Mouse (Mus musculus) liver, adult 10 weeks (tissue): ENCODE measurements around the gene Tcn2. TPM values are rescaled to one million over a fixed set of nuclear protein-coding genes. Genes with fewer than 3 reads are reported as not detected.

ENCODE experiments used
- polyA plus RNA-seq: library from polyadenylated mRNA; stranded (reverse); fragments of 350-450 nt; fragmentation: Illumina TruSeq; extraction: RNeasy Lipid Tissue Mini Kit (QIAGEN cat#74804); gene quantifications from one replicate; pipeline ENCODE4 v1.2.3, GENCODE M21; 2014; ENCODE audit warnings: low read depth, low replicate concordance

The Tcn2 gene
- polyA plus RNA-seq, result 15.7 TPM

GRCm38 (mm10) chr11:3931511-3932211, at the start of gene Tcn2:
TSS of gene Tcn2 (minus strand) at chr11:3932159.

GRCm38 (mm10) chr11:3976678-3977077, 44.7 kb upstream of the Tcn2 start, which contains the start of gene 4930556J24Rik:
TSS of gene 4930556J24Rik (minus strand) at chr11:3976778.

GRCm38 (mm10) chr11:3963610-3964415, 31.9 kb upstream of the Tcn2 start, which contains the start of gene Pes1:
TSS of gene Pes1 (plus strand) at chr11:3963975.

GRCm38 (mm10) chr11:3914109-3914840, 17.7 kb downstream of the Tcn2 start, which contains the start of gene Slc35e4:
TSS of gene Slc35e4 (minus strand) at chr11:3914664.

DNA sequence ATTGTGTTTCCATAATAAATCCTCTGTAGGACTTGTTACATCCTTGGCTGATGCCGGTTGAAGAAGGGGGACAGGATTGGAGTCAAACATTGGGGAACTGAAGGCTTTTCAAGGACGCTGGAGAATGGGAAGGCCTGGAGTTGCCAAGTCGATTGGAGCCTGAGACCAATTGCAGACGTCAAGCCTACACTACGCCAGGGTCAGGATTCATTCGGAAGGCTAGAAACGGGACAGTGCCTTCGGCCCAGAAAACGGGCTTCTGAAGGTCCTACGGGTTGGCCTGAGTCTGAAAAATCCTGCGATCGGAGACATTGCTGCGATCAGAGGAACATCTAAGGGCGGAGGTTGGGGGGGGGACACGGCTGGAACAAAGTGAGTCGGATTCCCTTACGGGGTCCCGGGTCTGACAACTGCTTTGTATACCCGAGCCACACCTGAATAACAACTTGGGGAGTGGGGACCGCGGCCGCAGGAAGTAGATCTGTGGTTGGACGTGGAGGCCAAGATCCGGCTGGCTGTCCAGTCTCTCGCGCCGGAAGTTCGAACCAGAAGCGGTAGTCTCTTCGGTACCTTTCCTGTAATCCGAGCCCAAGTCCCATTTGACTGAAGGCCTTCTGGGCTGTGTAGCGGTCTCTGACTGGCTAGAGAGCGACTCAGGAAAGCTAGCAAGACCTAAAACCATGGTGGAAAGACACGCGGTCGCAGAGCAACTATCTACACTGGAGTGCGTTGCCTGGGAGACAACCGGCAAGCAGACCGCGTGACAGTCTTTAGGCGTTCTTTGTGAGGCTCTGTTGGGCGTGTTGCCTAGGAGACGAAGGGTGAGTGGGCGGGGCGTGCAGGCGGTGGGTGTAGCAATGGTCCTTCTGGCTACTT, 37.3 kb downstream of the Tcn2 start, which contains the start of the genes 4921536K21Rik and Dusp18:
4921536K21Rik (minus strand) TSS at position 693 of the 876 bp plus-strand sequence.
Dusp18 (plus strand) TSS at position 835 of the 876 bp plus-strand sequence.

Other genes with a start within 250 kb of the Tcn2 start
- gene Osbp2, start 68.3 kb downstream of the Tcn2 start, polyA plus RNA-seq, result 0.56 TPM
- gene 4921536K21Rik, start 37.1 kb downstream of the Tcn2 start, polyA plus RNA-seq, result not detected
- not detected for gene Dusp18, start 36.9 kb downstream of the Tcn2 start, polyA plus RNA-seq
- gene Slc35e4, start 17.5 kb downstream of the Tcn2 start, polyA plus RNA-seq, result not detected
- 11.5 TPM for gene Pes1, start 31.8 kb upstream of the Tcn2 start, polyA plus RNA-seq
- not detected for gene 4930556J24Rik, start 44.6 kb upstream of the Tcn2 start, polyA plus RNA-seq
- gene Gal3st1, start 51.5 kb upstream of the Tcn2 start, polyA plus RNA-seq, result not detected
- 73.8 TPM for gene Sec14l4, start 99.3 kb upstream of the Tcn2 start, polyA plus RNA-seq
- gene Sec14l3, start 132.7 kb upstream of the Tcn2 start, polyA plus RNA-seq, result not detected
- gene Mtfp1, start 163.3 kb upstream of the Tcn2 start, polyA plus RNA-seq, result 17.1 TPM
- 293 TPM for gene Sec14l2, start 191.3 kb upstream of the Tcn2 start, polyA plus RNA-seq
- 2.9 TPM for gene Rnf215, start 203.0 kb upstream of the Tcn2 start, polyA plus RNA-seq
- 4.3 TPM for gene Ccdc157, start 228.1 kb upstream of the Tcn2 start, polyA plus RNA-seq
- 5.6 TPM for gene Sf3a1, start 228.2 kb upstream of the Tcn2 start, polyA plus RNA-seq